Mouse (Mus musculus): ENCODE data around the gene Bcor. TPM values are rescaled to one million over a fixed set of nuclear protein-coding genes. Genes with fewer than 3 reads are reported as not detected.

Gene Bcor
- polyA plus RNA-seq, 1 experiment, result 12.1 TPM

DNA sequence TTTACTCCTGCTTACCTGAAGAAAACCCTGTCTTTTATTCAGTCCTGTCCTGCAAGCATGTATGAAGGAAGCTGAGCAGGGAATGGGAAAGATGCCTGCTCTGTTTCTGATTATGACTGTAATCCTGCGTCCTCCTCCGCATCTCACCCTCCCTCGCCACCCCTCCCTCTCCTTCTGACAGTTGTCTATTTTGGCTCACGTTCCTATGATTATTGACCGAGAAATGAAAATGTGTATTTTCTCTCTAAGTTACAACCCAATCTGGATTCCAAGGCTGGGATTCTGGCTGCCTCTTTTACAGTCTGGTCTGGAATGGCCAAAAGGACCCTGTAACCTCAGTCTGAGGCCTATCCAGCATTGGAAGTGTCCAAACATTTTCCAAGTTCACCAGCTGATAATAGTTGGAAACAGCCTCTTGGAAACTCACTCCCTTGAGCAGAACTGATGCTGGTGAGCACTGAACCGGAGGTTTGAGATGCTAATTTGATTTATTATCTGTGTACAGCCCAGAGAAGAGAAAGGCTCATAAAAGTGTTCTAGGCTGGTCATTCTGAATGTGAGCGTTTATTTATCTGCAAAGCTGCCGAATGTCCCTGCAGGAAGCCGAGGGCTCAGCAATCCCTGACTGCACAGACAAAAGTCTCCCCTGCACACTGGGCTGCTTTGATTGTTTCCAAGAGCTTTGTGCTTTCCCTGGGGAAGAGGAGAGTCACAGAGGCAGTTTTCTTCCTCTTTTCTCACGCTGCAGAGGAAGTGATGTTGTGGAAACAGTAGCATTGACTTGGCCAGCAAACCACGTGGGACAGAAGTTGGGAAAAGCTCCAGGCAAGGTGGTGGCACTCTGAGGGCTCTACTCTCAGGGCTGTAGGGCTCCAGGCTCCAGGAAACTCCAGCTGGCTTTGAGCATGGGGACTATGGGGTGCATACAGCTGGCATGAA, 4.7 kb upstream of the Bcor start:
- Histone ChIP-seq H3K27me3 (ENCODE audit: control insufficient read depth, insufficient read depth, insufficient read length) (no peaks in the 10 kb centered on the region), H3K4me3 (no peak overlapping the region), H3K4me2 (ENCODE audit: low read depth) (no peak overlapping the region), H3K36me3 (ENCODE audit: control insufficient read depth, insufficient read depth) (no peaks in the 10 kb centered on the region), H3K79me2 (ENCODE audit: control insufficient read depth, insufficient read depth) (no peaks in the 10 kb centered on the region), H3ac (ENCODE audit: control insufficient read depth, insufficient read length) (no peak overlapping the region)
- no peak for TF ChIP-seq CEBPB (IDR thresholded peaks at IDR 0.05; ENCODE audit: insufficient read depth, poor library complexity, severe bottlenecking)
- no peak for TF ChIP-seq TCF12 (IDR thresholded peaks at IDR 0.05; ENCODE audit: insufficient read depth, poor library complexity, severe bottlenecking)
- no peak for TF ChIP-seq REST (IDR thresholded peaks at IDR 0.05; ENCODE audit: insufficient read depth, insufficient read length)
- TF ChIP-seq POLR2AphosphoS2 (IDR thresholded peaks at IDR 0.05; ENCODE audit: insufficient read length, low read depth), result no peak
- TF ChIP-seq E2F4 (IDR thresholded peaks at IDR 0.05; ENCODE audit: insufficient read depth), result no peak
- TF ChIP-seq TCF3 (IDR thresholded peaks at IDR 0.05; ENCODE audit: insufficient read length, low read depth), result no peak
- TF ChIP-seq MAX (IDR thresholded peaks at IDR 0.05; ENCODE audit: low read depth), result no peak
- TF ChIP-seq USF1 (IDR thresholded peaks at IDR 0.05; ENCODE audit: low read depth), result no peak
- no peak for TF ChIP-seq POLR2A (IDR thresholded peaks at IDR 0.05; ENCODE audit: insufficient read length, low read depth)
- no peak for TF ChIP-seq MYOD1 (IDR thresholded peaks at IDR 0.05; ENCODE audit: control insufficient read depth in 1 of 3, insufficient read length in 2 of 3, low read depth in 2 of 3)
- TF ChIP-seq MYOG (IDR thresholded peaks at IDR 0.05; ENCODE audit: control insufficient read depth in 1 of 3, insufficient read depth in 1 of 3, insufficient read length in 2 of 3, low read depth in 2 of 3), result no peak
- no peak for TF ChIP-seq SRF (IDR thresholded peaks at IDR 0.05; ENCODE audit: control insufficient read depth, insufficient read length, low read depth)

DNA sequence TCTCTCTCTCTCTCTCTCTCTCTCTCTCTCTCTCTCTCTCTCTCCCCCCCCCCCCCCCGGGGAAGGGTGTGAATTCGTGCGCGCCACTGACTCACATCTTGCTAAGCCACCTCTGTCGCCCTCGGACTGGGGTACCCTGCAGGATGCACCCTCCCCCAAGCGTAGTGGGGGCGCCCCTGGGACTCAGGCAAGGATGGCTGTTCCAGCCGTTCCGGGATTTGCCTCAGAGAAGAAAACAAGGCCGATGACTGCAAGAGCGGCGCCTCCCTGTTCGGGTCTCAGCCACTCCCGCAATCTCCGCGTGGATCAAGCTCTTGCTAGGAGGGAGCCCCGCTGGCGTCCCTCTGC, 647 bp downstream of the Bcor start:
- H3K4me2 ChIP-seq (ENCODE audit: low read depth), result peak overlapping the region; percentile 97
- H3K4me3 ChIP-seq, result peak overlapping the region; percentile 29
- no peak for TF ChIP-seq MYOG (IDR thresholded peaks at IDR 0.05; ENCODE audit: control insufficient read depth in 1 of 3, insufficient read depth in 1 of 3, insufficient read length in 2 of 3, low read depth in 2 of 3)
- no peak for TF ChIP-seq CEBPB (IDR thresholded peaks at IDR 0.05; ENCODE audit: insufficient read depth, poor library complexity, severe bottlenecking)
- TF ChIP-seq TCF12 (IDR thresholded peaks at IDR 0.05; ENCODE audit: insufficient read depth, poor library complexity, severe bottlenecking), result no peak
- H3K79me2 ChIP-seq (ENCODE audit: control insufficient read depth, insufficient read depth), result no peaks in the 10 kb centered on the region
- no peaks in the 10 kb centered on the region for H3K36me3 ChIP-seq (ENCODE audit: control insufficient read depth, insufficient read depth)
- peak overlapping the region; percentile 66 for H3ac ChIP-seq (ENCODE audit: control insufficient read depth, insufficient read length)
- H3K27me3 ChIP-seq (ENCODE audit: control insufficient read depth, insufficient read depth, insufficient read length), result no peaks in the 10 kb centered on the region

DNA sequence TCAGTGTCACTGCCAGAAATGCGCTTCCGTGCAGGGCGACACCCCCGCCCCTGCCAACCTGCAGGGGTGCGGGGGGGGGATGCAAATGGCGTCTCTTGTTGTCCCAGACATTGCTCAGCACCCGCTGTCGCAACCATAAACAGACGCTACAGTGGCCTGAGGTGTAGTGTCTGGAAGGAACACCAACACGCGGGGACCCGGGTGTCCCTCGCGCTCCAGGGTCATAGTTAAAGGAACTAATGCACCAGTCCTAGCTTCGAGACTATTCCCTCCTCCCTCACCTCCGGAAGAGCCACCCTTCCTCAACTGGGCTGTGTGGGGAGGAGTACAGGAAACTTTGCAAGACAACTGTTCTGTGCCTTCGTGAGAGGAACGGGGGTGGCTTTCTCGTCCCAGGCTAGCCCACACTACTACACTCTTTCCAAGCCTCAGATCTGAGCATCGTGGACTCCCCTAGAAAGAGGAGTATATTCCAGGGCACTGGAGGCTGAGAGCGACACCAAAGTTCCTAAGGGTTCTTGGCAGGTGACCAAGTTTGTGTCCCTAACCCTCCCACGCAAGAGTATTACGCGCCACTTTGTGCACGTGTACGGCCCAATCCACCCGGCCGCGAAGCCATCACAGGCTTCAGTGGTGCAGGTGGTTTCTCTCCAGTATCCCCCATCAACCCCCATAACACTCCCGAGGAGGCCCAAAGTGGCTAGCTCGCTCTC, 1.2 kb downstream of the Bcor start:
- no peak for TF ChIP-seq POLR2AphosphoS2 (IDR thresholded peaks at IDR 0.05; ENCODE audit: insufficient read length, low read depth)
- no peak for TF ChIP-seq REST (IDR thresholded peaks at IDR 0.05; ENCODE audit: insufficient read depth, insufficient read length)
- no peak for TF ChIP-seq MYOD1 (IDR thresholded peaks at IDR 0.05; ENCODE audit: control insufficient read depth in 1 of 3, insufficient read length in 2 of 3, low read depth in 2 of 3)
- no peak for TF ChIP-seq MAX (IDR thresholded peaks at IDR 0.05; ENCODE audit: low read depth)
- no peak for TF ChIP-seq TCF3 (IDR thresholded peaks at IDR 0.05; ENCODE audit: insufficient read length, low read depth)
- TF ChIP-seq MYOG (IDR thresholded peaks at IDR 0.05; ENCODE audit: control insufficient read depth in 1 of 3, insufficient read depth in 1 of 3, insufficient read length in 2 of 3, low read depth in 2 of 3), result no peak
- no peak for TF ChIP-seq SRF (IDR thresholded peaks at IDR 0.05; ENCODE audit: control insufficient read depth, insufficient read length, low read depth)
- TF ChIP-seq E2F4 (IDR thresholded peaks at IDR 0.05; ENCODE audit: insufficient read depth), result no peak
- TF ChIP-seq TCF12 (IDR thresholded peaks at IDR 0.05; ENCODE audit: insufficient read depth, poor library complexity, severe bottlenecking), result no peak
- Histone ChIP-seq H3K27me3 (ENCODE audit: control insufficient read depth, insufficient read depth, insufficient read length) (no peaks in the 10 kb centered on the region), H3K79me2 (ENCODE audit: control insufficient read depth, insufficient read depth) (no peaks in the 10 kb centered on the region)

DNA sequence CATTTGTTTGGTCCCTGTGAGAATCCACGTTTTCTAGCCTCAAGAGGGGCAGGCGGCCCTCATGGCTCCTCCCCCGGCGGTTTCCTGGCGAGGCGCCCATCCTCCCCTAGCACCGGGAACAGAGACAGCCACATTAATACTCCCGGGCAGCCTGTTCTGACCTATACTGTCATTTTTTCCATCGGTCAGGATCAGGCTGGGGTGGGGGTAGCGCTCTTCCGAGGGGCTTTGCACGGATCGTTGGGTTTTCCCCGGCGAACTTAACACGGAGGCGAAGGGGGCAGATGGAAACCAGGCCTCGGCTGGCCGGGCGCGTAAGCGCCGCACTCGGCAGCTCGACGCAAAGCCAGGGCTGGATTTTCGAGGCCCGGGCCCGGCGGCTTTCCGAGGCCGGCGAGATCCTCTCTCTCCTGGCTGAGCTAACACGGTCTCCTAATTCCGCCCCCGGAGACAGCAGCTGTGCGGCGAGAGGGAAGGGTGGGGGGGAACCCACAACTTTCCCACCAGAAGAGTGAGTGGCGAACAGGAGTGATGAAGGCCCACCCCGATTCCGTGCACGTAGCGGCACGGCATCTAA, 1.8 kb downstream of the Bcor start:
- H3K79me2 ChIP-seq (ENCODE audit: control insufficient read depth, insufficient read depth), result no peaks in the 10 kb centered on the region
- peak overlapping the region; percentile 33 for H3ac ChIP-seq (ENCODE audit: control insufficient read depth, insufficient read length)
- no peak for TF ChIP-seq TCF12 (IDR thresholded peaks at IDR 0.05; ENCODE audit: insufficient read depth, poor library complexity, severe bottlenecking)
- TF ChIP-seq POLR2AphosphoS2 (IDR thresholded peaks at IDR 0.05; ENCODE audit: insufficient read length, low read depth), result no peak
- peak in 2 of 3 experiments; percentile 46 to 53 for TF ChIP-seq MYOD1 (IDR thresholded peaks at IDR 0.05; ENCODE audit: control insufficient read depth in 1 of 3, insufficient read length in 2 of 3, low read depth in 2 of 3)
- no peak for TF ChIP-seq USF1 (IDR thresholded peaks at IDR 0.05; ENCODE audit: low read depth)
- peak; percentile 27 for TF ChIP-seq POLR2A (IDR thresholded peaks at IDR 0.05; ENCODE audit: insufficient read length, low read depth)
- TF ChIP-seq MYOG (IDR thresholded peaks at IDR 0.05; ENCODE audit: control insufficient read depth in 1 of 3, insufficient read depth in 1 of 3, insufficient read length in 2 of 3, low read depth in 2 of 3), result peak in 1 of 3 experiments; percentile 64
- no peak for TF ChIP-seq TCF3 (IDR thresholded peaks at IDR 0.05; ENCODE audit: insufficient read length, low read depth)
- no peaks in the 10 kb centered on the region for H3K27me3 ChIP-seq (ENCODE audit: control insufficient read depth, insufficient read depth, insufficient read length)
- peak overlapping the region; percentile 29 for H3K4me3 ChIP-seq
- H3K4me2 ChIP-seq (ENCODE audit: low read depth), result peak overlapping the region; percentile 97
- no peaks in the 10 kb centered on the region for H3K36me3 ChIP-seq (ENCODE audit: control insufficient read depth, insufficient read depth)

More for the DNA sequence above, 1.2 kb downstream of the Bcor start:
- Histone ChIP-seq H3K4me2 (ENCODE audit: low read depth) (peak overlapping the region; percentile 97), H3ac (ENCODE audit: control insufficient read depth, insufficient read length) (peak overlapping the region; percentile 66), H3K4me3 (peak overlapping the region; percentile 29), H3K36me3 (ENCODE audit: control insufficient read depth, insufficient read depth) (no peaks in the 10 kb centered on the region)

Measured in myocyte (in vitro differentiated cells).